Mouse (Mus musculus) c-Kit-negative CD71-positive TER-119-positive erythroid progenitor cells, embryonic 14.5 days (primary cell): ENCODE data around the gene Dnase1l2.
"Not testable (repeated sequence)": the region's sequence is repeated elsewhere in the genome, so short reads cannot be mapped to it uniquely, and the experiment has no call there.

ENCODE experiments used
- DNase-seq: peaks from one replicate; pipeline ENCODE4 v3.0.0-alpha.2; 2013; ENCODE audit warnings: low read depth, low spot score

The Dnase1l2 gene

DNA sequence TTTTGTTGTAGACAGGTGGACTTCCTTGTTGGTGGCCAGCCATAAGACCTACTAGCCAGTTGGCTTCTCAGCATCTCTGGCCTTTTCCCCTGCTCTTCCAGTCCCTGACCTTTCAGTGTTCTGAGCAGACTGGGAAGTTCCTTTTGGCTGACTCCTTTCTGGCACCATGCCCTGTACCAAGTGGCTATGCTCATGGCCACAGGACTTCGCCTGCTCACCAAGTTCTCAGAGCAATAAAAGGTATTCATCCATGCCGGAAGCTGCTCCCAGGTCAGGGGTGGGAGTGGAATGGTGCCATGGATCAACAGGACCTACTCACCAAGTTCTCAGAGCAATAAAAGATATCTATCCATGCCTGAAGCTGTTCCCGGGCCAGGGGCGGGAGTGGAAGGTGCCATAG, 29.6 kb upstream of the Dnase1l2 start:
- no peak for DNase-seq

DNA sequence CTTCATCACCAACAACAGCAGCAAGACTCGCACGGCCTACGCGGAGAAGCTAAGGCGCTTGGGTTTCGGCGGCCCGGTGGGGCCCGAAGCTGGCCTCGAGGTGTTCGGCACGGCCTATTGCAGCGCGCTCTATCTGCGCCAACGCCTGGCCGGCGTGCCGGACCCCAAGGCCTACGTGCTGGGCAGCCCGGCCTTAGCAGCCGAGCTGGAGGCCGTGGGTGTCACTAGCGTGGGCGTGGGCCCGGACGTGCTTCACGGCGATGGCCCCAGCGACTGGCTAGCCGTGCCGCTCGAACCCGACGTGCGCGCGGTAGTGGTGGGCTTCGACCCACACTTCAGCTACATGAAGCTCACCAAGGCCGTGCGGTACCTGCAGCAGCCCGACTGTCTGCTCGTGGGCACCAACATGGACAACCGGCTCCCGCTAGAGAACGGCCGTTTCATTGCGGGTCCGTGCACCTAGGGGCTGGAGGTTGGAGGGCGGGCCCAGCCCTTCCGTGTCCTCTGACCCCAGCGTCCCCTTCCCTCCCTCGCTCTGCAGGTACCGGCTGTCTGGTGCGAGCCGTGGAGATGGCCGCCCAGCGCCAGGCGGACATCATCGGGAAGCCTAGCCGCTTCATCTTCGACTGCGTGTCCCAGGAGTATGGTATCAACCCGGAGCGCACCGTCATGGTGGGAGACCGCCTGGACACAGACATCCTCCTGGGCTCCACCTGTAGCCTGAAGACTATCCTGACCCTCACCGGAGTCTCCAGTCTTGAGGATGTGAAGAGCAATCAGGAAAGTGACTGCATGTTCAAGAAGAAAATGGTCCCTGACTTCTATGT, 28.0 kb upstream of the Dnase1l2 start:
- no peak for DNase-seq

DNA sequence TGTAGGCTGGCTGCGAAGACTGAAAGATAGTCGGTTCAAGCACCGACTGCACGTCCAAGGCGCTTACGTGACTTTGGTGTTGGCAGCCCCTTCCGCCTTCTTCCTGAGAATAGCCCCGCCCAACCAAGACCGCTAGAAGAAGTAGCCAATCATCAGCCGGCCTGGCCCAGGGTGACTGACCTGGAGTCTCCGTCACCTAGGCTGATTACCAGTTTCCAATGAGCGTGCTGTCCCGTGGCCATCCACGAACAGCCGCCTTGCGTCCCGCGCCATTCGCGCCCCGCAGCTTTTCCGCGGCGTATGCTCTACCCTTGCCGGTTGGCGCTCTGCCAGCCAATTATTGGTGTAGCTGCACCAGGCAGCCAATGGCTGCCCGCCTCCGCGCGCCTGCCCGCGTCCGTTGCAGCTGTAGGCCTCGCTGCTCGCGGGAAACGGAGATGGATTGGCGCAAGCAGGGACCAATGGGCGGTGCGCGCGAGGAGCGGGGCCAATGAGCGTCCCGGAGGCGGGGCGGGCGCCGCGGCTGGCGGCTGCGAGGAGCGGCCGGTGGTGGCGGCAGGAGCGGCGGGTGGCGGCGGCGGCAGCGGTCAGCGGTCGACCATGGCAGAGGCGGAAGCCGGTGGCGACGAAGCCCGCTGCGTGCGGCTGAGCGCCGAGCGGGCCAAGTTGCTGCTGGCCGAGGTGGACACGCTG, 27.2 kb upstream of the Dnase1l2 start, which contains the start of the genes E4f1 and Pgp:
TSS of gene E4f1 (minus strand) at position 404 of the 693 bp plus-strand sequence.
TSS of gene Pgp (plus strand) at position 483 of the 693 bp plus-strand sequence.
- DNase-seq: peak; percentile 96

DNA sequence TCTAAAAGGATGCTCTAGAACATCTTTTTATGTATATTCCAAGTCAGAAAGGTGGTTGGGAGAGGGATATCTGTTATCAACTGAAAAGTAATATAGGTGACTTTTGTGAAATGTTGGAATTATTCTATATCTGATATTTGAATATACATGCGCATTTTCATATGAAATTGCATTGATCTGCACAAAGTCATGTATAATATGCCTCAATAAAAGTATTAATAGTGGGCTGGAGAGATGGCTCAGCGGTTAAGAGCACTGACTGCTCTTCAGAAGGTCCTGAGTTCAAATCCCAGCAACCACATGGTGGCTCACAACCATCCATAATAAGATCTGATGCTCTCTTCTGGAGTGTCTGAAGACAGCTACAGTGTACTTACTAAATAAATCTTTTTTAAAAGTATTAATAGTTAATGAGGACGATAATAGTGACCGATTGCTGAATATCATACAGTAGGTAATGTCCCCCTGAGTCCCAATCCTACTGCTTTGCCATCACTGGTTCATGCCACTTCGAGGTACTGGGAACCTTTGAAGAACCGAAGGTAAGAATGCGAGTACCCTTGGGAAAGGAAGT, 26.5 kb upstream of the Dnase1l2 start:
- no peak for DNase-seq

DNA sequence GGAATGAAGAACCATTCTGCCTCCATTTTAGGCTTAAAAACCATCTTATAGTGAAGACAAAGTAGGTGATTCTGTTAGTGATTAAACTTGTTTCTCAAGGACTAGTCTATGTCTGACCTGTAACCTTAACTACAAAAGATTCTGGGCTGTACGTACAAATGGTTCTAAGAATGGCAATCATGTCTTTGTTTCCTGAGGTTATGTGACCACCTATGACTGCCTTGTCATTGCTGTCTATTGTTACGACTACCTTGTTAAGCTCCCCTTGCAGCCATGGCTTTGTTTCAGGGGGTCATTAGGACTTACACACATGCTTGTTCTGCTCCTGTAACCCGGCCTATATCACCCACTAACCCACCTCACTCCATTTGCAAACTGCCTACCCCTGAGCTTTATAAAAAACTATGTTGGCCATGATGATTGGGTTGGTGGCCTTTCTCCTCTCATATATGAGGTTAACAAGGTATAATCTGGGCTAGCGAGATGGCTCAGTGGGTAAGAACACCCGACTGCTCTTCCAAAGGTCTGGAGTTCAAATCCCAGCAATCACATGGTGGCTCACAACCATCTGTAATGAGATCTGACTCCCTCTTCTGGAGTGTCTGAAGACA, 25.8 kb upstream of the Dnase1l2 start:
- no peak for DNase-seq

DNA sequence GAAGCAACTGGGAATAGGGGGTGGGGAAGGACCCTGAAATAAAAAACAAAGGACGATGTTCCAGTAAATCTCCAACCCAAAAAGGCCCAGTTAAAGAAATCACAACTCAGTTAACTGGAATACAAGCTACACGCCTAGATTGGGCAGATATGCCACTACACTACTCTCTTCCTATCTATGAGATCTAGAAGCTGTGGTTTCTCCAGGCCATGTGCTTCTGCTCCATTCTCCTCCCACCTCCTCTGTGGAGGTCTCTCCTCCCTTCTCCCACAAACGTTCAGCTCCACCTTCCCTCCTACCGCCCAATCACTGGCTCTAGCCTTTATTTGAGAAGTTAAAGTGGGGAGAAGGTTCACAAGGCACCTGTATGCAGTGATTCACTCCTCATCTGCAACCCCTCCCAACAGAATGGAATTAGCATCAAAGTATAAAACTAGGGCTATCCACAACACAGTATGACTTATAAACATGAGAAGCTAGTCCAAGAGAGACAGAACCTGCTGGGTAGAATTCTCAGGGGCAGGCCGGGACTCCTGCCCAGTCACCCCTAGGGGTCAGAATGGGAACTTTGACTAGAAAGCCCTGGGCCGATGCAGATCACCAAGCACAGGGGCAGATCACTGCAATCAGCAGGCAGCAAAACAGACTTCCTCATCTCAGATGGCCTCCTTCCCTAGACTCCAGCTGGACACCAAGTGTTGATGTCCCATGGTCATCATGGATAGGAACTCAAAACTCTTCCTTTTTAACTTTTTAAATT, 20.6 kb upstream of the Dnase1l2 start:
- no peak for DNase-seq

DNA sequence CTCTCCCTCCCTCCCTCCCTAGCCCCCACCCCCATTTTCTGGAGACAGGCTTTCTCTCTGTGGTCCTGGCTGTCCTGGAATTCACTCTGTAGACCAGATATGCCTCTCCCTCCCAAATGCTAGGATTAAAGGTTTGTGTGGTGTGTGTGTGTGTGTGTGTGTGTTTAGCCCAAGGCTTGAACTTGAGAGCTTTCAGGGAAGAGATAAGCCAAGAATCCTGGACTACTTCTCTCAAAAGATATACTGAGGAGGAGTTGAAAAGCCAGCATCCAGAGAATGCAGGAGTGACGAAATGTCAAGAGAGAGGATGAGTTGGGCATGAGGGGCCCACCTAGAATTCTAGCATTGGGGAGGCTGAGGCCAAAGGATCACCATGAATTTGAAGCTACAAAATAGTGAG, 20.0 kb upstream of the Dnase1l2 start:
- no peak for DNase-seq

DNA sequence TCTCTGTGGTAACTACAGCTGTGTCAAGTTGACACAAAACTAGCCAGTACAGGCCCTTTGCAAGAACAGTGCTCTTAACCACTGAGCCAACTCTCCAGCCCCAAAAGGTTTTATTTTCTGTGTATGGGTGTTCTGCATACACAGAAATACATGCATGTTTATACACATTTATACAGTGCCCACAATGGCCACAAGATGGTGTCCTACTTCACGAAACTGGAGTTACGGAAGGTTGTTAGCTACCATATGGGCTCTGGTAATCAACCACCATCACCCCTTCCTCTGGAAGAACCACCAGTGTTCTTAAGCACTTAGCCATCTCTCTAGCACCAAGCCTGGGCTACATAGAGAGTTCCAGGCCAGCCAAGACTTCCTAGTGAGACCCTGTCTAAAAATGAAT, 18.7 kb upstream of the Dnase1l2 start:
- no peak for DNase-seq

DNA sequence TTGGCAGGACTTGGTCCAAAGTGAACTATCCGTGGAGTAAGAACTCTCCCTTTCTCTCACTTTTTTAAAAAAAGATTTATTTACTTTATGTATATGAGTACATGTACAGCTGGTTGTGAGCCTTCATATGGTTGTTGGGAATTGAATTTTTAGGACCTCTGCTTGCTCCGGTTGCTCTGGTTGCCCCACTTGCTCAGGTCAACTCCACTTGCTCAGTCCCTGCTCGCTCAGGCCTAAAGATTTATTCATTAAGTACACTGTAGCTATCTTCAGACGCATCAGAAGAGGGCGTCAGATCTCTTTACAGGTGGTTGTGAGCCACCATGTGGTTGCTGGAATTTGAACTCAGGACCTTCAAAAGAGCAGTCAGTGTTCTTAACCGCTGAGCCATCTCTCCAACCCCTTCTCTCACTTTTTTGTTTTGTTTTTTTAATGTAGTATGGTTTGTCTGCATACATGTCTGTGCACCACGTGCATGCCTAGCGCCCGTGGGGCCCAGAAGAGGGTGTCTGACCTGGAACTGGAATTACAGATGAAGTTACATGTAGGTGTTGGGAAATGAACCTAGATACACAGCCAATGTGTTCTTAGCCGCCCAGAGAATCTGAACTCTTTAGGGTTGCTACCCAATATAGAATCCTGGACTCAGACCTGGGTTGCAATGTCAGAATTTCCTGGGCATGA, 12.8 kb upstream of the Dnase1l2 start:
- DNase-seq: not testable (repeated sequence)

DNA sequence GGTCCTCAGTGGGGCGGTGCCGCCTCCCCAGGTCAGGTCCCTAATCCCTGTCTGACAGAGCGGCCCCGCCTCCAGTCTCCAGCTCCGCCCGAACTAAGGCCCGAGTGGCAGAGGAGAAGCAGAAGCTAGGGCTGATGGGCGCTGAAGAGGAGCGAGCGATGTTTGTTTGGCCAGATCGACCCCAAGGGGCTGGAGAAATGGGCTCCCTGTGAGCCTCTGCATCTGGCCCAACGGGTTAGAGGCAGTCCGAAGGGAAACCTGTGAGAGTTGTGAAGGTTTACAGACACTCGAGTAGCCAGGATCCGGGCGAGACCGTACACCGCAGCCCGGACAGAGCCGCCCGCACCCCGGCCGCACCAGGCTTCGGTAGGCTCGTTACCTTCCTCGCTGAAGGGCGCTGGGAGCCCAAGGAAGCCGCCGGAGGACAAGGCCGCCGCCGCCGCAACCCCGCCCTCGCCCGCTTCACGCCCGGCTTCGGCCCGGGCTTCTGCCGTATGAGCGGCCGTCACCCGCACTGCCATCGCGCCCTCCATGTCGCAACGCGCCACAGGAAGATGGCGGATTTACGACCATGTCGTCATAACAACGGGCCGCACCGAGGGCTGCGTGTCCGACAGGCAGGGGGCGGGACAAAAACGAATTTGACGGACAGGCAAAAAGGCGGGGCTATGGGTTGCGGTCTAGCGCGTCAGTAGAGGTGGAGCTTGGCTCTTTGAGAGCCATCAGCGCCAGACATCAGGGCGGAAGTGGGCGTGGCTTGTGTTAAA, 12.0 kb upstream of the Dnase1l2 start:
- DNase-seq: peak; percentile 99

DNA sequence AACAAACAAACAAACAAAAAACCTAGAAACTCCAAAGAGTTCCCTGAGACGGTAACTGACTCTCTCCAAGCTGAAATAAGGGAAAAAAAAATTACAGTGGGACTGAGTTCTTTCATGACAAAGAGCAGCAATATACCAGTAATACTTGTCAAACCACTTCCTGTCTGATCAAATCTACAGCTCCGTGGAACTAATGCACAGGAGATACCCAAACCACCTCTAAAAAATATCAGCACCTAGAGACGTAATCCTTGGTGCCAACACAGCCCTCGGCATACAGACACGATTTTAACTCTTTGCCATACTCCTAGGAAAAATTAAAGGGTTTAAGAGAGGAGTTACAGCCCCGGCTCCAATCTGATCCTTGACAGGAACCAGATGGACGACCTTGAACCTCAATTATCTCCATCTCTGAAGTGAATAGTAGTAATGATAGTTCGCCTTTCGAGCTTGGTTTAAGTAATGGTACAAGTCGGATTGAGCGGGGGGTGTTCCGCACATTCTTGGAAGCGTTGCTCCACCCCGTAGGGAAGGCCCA, 11.4 kb upstream of the Dnase1l2 start:
- no peak for DNase-seq

DNA sequence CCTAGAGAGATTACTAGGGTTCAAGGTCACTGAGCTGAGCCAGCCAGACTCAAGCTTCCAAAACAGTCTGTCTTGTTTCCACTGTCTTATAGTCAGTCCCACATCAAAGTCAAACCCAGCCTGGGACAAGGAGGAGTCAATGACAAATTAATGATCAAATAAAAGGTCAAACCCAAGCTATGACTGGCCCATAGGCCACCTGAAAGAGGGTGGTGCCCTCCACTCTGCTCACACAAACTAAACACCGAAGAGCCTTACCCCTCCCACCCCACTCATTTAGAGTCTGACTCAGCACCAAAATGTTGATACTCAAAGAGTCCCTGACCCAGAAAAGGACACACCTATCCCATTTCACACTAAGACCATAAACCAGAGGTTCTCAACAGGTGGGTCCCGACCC, 10.5 kb upstream of the Dnase1l2 start:
- peak; percentile 66 for DNase-seq

DNA sequence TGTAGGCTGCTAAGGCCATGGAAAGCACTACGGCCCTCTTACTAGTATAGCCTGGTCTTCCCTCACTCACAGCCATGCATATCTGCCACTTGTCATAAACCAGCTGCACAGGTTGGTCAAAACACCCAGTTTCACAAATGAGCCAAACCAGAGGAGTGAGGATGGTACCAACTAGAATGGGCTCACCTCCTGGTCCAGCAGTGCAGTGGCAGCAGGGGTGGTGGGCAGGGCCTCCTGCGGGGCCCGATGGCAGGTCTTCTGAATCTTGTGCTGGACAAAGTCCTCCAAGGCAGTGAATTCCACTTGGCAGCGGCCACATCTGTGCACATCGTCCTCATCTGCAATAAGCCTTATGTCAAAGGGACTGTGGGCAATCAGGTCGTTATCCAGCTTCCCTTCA, 8.3 kb upstream of the Dnase1l2 start:
- no peak for DNase-seq

DNA sequence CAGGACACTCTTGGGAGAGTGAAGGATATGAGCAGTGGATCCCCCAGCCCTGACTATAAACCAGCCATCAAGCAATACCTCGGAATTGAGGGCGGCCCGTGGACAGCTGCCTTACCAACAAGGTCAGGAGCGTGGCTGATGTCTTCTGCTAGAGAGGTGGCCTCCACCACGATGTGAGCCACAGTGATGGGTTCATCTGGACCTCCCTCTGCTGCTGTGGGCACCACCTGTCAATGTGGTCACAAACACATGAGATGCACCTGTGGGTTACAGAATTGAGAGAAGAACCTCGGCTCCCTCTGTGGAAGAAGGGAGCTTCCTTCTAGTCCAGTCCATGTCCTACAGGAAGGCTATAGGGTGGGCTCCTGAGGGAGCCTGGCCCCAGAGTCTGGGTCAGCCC, 6.6 kb upstream of the Dnase1l2 start:
- DNase-seq: no peak

DNA sequence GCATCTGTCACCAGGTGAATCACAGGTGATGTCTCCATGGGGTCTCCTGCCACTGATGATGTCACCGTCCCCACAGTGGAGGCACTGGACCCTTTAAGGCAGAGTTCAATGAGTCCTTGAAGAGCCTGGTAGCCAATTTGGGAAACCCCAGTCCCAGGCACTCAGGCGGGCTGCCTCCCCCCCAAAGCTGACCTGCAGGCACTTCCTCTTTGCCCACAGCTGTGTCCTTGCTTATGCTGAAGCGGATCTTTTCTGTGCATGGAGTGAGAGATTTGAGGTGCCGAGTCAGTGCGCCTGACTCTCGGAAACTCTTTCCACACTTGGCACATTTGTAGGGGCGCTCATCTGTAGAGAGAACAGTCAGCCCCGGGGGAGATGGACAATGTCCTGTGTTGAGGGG, 3.7 kb upstream of the Dnase1l2 start:
- DNase-seq: no peak

DNA sequence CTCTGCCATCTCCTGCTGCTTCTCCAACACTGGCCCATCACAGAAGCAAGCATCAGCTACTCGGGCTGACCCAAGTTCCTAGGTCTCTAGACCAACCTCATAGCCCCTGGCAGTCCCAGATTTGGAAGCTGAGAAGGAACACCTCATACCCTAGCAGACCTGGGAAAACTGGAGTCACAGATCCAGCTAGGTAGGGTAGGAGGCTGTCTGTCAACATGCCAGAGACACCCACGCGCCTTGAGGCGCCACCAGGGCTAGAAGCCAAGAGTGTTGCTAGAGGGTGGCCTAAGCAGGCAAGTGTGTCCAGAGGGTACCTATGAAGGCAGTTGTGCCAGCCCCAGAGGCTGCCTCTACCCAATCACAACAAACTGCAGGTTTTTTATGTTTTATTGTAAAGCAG, 504 bp upstream of the Dnase1l2 start:
- no peak for DNase-seq

DNA sequence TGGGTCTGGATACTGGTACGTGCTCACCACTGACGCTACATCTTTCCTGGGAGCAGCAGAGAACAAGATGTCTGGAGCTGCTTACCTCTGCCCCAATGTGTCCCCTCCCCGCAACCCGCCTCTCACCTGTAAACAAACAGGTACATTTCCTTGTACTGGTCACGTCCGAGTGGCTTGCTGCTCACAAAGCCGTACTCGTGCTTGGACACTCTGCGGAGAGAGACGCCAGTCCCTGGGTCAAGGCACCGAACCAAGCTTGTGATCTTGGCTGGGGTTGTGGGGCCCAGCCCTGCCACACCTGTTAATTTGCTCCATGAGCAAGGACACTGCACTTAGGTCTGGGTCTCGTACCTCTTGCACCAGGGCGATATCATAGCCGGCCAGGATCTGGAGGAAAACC, 798 bp downstream of the Dnase1l2 start:
- DNase-seq: no peak

DNA sequence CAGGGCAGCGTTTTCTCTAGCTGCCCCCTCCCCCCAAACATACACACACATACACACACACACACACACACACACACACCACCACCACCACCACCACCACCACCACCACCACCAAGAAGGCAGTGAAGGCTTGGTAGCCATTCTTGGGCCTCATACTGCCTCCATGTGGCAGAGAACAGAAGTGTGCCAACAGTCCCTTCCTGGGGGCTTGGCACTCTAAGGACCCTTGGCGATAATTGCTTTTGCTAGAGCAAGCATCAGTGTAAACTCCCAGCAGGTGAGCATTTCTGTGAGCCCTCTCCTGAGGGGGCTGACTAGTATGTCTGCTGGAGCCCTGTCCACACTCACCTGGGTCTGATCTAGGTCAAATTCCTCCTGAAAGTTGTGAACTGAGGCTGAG, 1.8 kb downstream of the Dnase1l2 start:
- no peak for DNase-seq

DNA sequence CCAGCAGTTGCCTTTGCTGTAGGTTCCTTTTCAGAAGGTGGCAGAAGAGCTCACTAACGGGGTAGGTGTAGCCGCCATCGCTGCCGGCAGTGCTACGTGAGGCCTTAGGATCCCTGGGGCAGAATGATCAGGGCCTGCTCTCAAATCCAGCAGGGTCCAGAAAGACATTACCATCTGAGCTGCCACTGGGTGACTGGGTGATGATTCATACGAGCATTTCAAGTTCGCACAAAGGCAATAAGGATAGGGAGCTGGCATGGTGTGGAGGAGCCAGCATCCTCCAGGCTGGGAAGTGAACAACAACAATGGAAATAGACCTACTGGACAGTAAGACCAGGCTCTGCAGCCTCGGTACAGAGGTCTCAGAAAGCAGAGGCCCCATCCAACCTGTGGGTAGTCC, 2.5 kb downstream of the Dnase1l2 start:
- DNase-seq: no peak

DNA sequence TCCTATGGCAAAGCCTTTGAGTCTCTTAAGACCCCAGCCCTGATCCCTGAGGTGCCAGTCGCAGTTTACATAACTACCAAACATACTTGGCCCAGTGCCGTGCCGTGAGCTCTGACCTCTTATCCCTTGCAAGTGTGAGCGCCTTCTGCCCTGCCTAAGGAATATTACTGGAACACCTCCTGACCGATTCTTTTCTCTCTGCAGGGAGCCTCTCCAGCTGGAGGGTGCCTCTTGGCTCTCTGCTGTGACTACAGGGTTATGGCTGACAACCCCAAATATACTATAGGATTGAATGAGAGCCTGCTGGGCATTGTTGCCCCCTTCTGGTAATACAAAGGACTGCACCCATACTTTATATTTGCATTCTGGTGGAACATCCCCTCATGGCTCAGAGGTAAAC, 5.9 kb downstream of the Dnase1l2 start:
- peak; percentile 52 for DNase-seq
